ENCODE assay signal across 31 mouse cellular contexts in genomic region chr9:22848800-22849199, GRCm38 (mm10).
A peak's percentile ranks its signal among the peaks of the same experiment; 100 is the strongest.
DNase-seq lines count a peak whose midpoint lies in the region; ATAC-seq lines count a peak whose summit lies in the region.
"Had no signal": no experiment of that assay in that cellular context is flagged by ENCODE, and none has a peak within 500 bp of the region (broad histone marks: within the 10 kb centered on the region; RNA-seq: fewer than 3 reads in every experiment).

No protein-coding gene starts in this region.

- H3K27ac ChIP-seq in forebrain, embryonic 12.5 days: no peak overlapping the region
- no peak overlapping the region for H3K27ac ChIP-seq in forebrain, embryonic 10.5 days
- peak overlapping the region; percentile 59; the same call in 1 of the 2 replicates for H3K27ac ChIP-seq in hindbrain, embryonic 14.5 days
- H3K27ac ChIP-seq in hindbrain, embryonic 10.5 days: no peak overlapping the region
- H3K27ac ChIP-seq in hindbrain, embryonic 16.5 days (ENCODE audit: low read depth, low read length): no peak overlapping the region
- H3K27ac ChIP-seq: embryonic facial prominence, embryonic 12.5 days; kidney, postnatal 0 days; limb, embryonic 10.5 days; limb, embryonic 15.5 days; liver, embryonic 14.5 days; macrophage; stomach, postnatal 0 days had no signal

- H3K4me2 ChIP-seq in forebrain, embryonic 12.5 days: no peak overlapping the region
- H3K4me2 ChIP-seq in hindbrain, embryonic 14.5 days (replicated peaks): no peak overlapping the region
- H3K4me2 ChIP-seq in hindbrain, embryonic 16.5 days (ENCODE audit: low read length): no peak overlapping the region
- H3K4me2 ChIP-seq: embryonic facial prominence, embryonic 12.5 days; limb, embryonic 15.5 days had no signal

- H3K27me3 ChIP-seq in forebrain, embryonic 12.5 days: no peaks in the 10 kb centered on the region
- no peaks in the 10 kb centered on the region for H3K27me3 ChIP-seq in forebrain, embryonic 10.5 days (ENCODE audit: poor library complexity, severe bottlenecking)
- H3K27me3 ChIP-seq in hindbrain, embryonic 14.5 days (ENCODE audit: control insufficient read depth, insufficient read depth, low read length): no peaks in the 10 kb centered on the region
- H3K27me3 ChIP-seq in hindbrain, embryonic 10.5 days (ENCODE audit: insufficient read depth, poor library complexity, severe bottlenecking): no peaks in the 10 kb centered on the region
- H3K27me3 ChIP-seq in hindbrain, embryonic 16.5 days (replicated peaks; ENCODE audit: control insufficient read depth, insufficient read depth, low read length): no peaks in the 10 kb centered on the region
- H3K27me3 ChIP-seq: embryonic facial prominence, embryonic 12.5 days; limb, embryonic 15.5 days; Patski had no signal

- WGBS in forebrain, embryonic 12.5 days: 80% methylated on average over 3 of the region's 3 CpGs
- 88% methylated on average over 3 of the region's 3 CpGs for WGBS in forebrain, embryonic 10.5 days
- 44% methylated on average over 3 of the region's 3 CpGs for WGBS in hindbrain, embryonic 14.5 days
- WGBS in hindbrain, embryonic 10.5 days: 83% methylated on average over 3 of the region's 3 CpGs
- WGBS in hindbrain, embryonic 16.5 days: 44% methylated on average over 3 of the region's 3 CpGs

- DNase-seq in forebrain, embryonic 10.5 days (ENCODE audit: extremely low spot score, low spot score): no peak
- no peak for DNase-seq in hindbrain, embryonic 14.5 days (ENCODE audit: low spot score)
- no peak for DNase-seq in hindbrain, embryonic 10.5 days (ENCODE audit: low spot score)
- DNase-seq in Muller cell, postnatal 12 days (ENCODE audit: inconsistent ontology term): peak; percentile 24
- DNase-seq in frontal cortex, postnatal 14 days (ENCODE audit: low spot score in 2 of 2): no peak
- no peak for DNase-seq in gastrocnemius, postnatal 14 days
- DNase-seq: adrenal gland, postnatal 10 days; cerebellum, adult 11 months; cerebellum, adult 9-11 months; embryo, embryonic 11 days; gastrocnemius, postnatal 10 days; heart, postnatal 14 days; kidney, adult 8-10 months; kidney, postnatal 4 days; lung, adult 2 months; lung, postnatal 10 days; right cerebral cortex, postnatal 4 days; thymus, adult 18-20 months; thymus, postnatal 25 days had no signal

- 0 out of 2 replicates have a peak, but pooled peaks have one; percentile 46 for ATAC-seq in forebrain, embryonic 12.5 days (ENCODE audit: low FRiP score)
- ATAC-seq in hindbrain, embryonic 14.5 days (ENCODE audit: low FRiP score): peak; percentile 55; the same call in 1 of the 2 replicates
- ATAC-seq in hindbrain, embryonic 16.5 days: peak; percentile 73
- ATAC-seq: intestine, embryonic 16.5 days; Patski had no signal

- H3K4me3 ChIP-seq in forebrain, embryonic 12.5 days (replicated peaks): no peak overlapping the region
- H3K4me3 ChIP-seq in forebrain, embryonic 10.5 days: no peak overlapping the region
- no peak overlapping the region for H3K4me3 ChIP-seq in hindbrain, embryonic 14.5 days (replicated peaks; ENCODE audit: low read length)
- no peak overlapping the region for H3K4me3 ChIP-seq in hindbrain, embryonic 10.5 days
- no peak overlapping the region for H3K4me3 ChIP-seq in hindbrain, embryonic 16.5 days (ENCODE audit: low read length)
- H3K4me3 ChIP-seq: embryonic facial prominence, embryonic 12.5 days; limb, embryonic 10.5 days; limb, embryonic 15.5 days had no signal

- H3K9ac ChIP-seq in forebrain, embryonic 12.5 days: no peak overlapping the region
- H3K9ac ChIP-seq in hindbrain, embryonic 14.5 days: no peak overlapping the region
- no peak overlapping the region for H3K9ac ChIP-seq in hindbrain, embryonic 16.5 days (ENCODE audit: low read depth, low read length)
- H3K9ac ChIP-seq: embryonic facial prominence, embryonic 12.5 days; limb, embryonic 15.5 days; liver, embryonic 14.5 days had no signal

- H3K36me3 ChIP-seq in forebrain, embryonic 12.5 days (replicated peaks): no peaks in the 10 kb centered on the region
- H3K36me3 ChIP-seq in forebrain, embryonic 10.5 days (replicated peaks): no peaks in the 10 kb centered on the region
- no peaks in the 10 kb centered on the region for H3K36me3 ChIP-seq in hindbrain, embryonic 14.5 days (replicated peaks; ENCODE audit: control insufficient read depth, insufficient read depth)
- no peaks in the 10 kb centered on the region for H3K36me3 ChIP-seq in hindbrain, embryonic 10.5 days
- H3K36me3 ChIP-seq in hindbrain, embryonic 16.5 days (ENCODE audit: control insufficient read depth, insufficient read depth, low read length): no peaks in the 10 kb centered on the region
- H3K36me3 ChIP-seq: embryonic facial prominence, embryonic 12.5 days; G1E; limb, embryonic 10.5 days; limb, embryonic 15.5 days had no signal

- intact Hi-C loops in gastrocnemius, postnatal 14 days (cut with DNase I; ENCODE audit: low total_unique reads): no loop called here

- no peaks in the 10 kb centered on the region for H3K9me3 ChIP-seq in forebrain, embryonic 12.5 days
- no peaks in the 10 kb centered on the region for H3K9me3 ChIP-seq in forebrain, embryonic 10.5 days
- 0 out of 2 replicates have a peak, but pooled peaks cover 3% of the 10 kb centered on the region for H3K9me3 ChIP-seq in hindbrain, embryonic 14.5 days (ENCODE audit: control insufficient read depth, low read length)
- no peaks in the 10 kb centered on the region for H3K9me3 ChIP-seq in hindbrain, embryonic 10.5 days
- no peaks in the 10 kb centered on the region for H3K9me3 ChIP-seq in hindbrain, embryonic 16.5 days (ENCODE audit: control insufficient read depth, low read length)
- H3K9me3 ChIP-seq: embryonic facial prominence, embryonic 12.5 days; G1E; limb, embryonic 10.5 days; limb, embryonic 15.5 days had no signal

- peaks cover 4% of the 10 kb centered on the region; the same call in 1 of the 2 replicates for H3K4me1 ChIP-seq in forebrain, embryonic 12.5 days
- H3K4me1 ChIP-seq in forebrain, embryonic 10.5 days: no peaks in the 10 kb centered on the region
- no peaks in the 10 kb centered on the region for H3K4me1 ChIP-seq in hindbrain, embryonic 14.5 days (replicated peaks; ENCODE audit: control insufficient read depth, insufficient read depth, low read length)
- 0 out of 2 replicates have a peak, but pooled peaks cover 3% of the 10 kb centered on the region for H3K4me1 ChIP-seq in hindbrain, embryonic 10.5 days (replicated peaks)
- H3K4me1 ChIP-seq in hindbrain, embryonic 16.5 days (ENCODE audit: control insufficient read depth, insufficient read depth, low read depth, low read length): no peaks in the 10 kb centered on the region
- H3K4me1 ChIP-seq: embryonic facial prominence, embryonic 12.5 days; limb, embryonic 15.5 days had no signal
